ENCODE assay signal across 15 mouse cellular contexts in genomic region chr1:89528671-89529276, GRCm38 (mm10).
A peak's percentile ranks its signal among the peaks of the same experiment; 100 is the strongest.
DNase-seq lines count a peak whose midpoint lies in the region; ATAC-seq lines count a peak whose summit lies in the region.
"Had no signal": no experiment of that assay in that cellular context is flagged by ENCODE, and none has a peak within 500 bp of the region (broad histone marks: within the 10 kb centered on the region; RNA-seq: fewer than 3 reads in every experiment).

No protein-coding gene starts in this region.

- no peak overlapping the region for H3K27ac ChIP-seq in kidney, embryonic 15.5 days
- no peak overlapping the region for H3K27ac ChIP-seq in forebrain, embryonic 12.5 days
- no peak overlapping the region for H3K27ac ChIP-seq in limb, embryonic 10.5 days
- H3K27ac ChIP-seq: hindbrain, embryonic 12.5 days; liver, embryonic 12.5 days; midbrain, embryonic 10.5 days had no signal

- intact Hi-C loops in heart, postnatal 10 days (cut with DNase I): loop anchor here (10.0 kb wide), 1 partner anchor 784 kb away; no protein-coding TSS in a partner anchor

- H3K4me2 ChIP-seq in kidney, embryonic 15.5 days: no peak overlapping the region
- H3K4me2 ChIP-seq in forebrain, embryonic 12.5 days: no peak overlapping the region
- H3K4me2 ChIP-seq: hindbrain, embryonic 12.5 days; liver, embryonic 12.5 days had no signal

- DNase-seq in kidney, postnatal 14 days: peak; percentile 21
- peak; percentile 60 for DNase-seq in gastrocnemius, adult 18-20 months (ENCODE audit: low spot score)
- DNase-seq in heart, postnatal 10 days: peak; percentile 47 to 58
- peak; percentile 59 for DNase-seq in lung, postnatal 25 days (ENCODE audit: low spot score)
- no peak for DNase-seq in cerebellum, postnatal 25 days
- no peak for DNase-seq in limb, embryonic 10.5 days (ENCODE audit: low spot score)
- DNase-seq: adrenal gland, adult 2 months; cerebellum, adult 11 months; embryo, embryonic 11 days had no signal

- H3K27me3 ChIP-seq in kidney, embryonic 15.5 days: no peaks in the 10 kb centered on the region
- 0 out of 2 replicates have a peak, but pooled peaks cover 4% of the 10 kb centered on the region for H3K27me3 ChIP-seq in forebrain, embryonic 12.5 days
- no peaks in the 10 kb centered on the region for H3K27me3 ChIP-seq in limb, embryonic 10.5 days (ENCODE audit: low read depth, poor library complexity, severe bottlenecking)
- H3K27me3 ChIP-seq: hindbrain, embryonic 12.5 days; liver, embryonic 12.5 days; Patski had no signal

- no peak for ATAC-seq in kidney, embryonic 15.5 days (replicated peaks; ENCODE audit: low FRiP score)
- ATAC-seq in forebrain, embryonic 12.5 days (ENCODE audit: low FRiP score): no peak
- ATAC-seq: liver, embryonic 12.5 days; Patski had no signal

- no peaks in the 10 kb centered on the region for H3K36me3 ChIP-seq in kidney, embryonic 15.5 days
- H3K36me3 ChIP-seq in forebrain, embryonic 12.5 days (replicated peaks): 0 out of 2 replicates have a peak, but pooled peaks cover 3% of the 10 kb centered on the region
- H3K36me3 ChIP-seq in limb, embryonic 10.5 days: 0 out of 2 replicates have a peak, but pooled peaks cover 4% of the 10 kb centered on the region
- H3K36me3 ChIP-seq: hindbrain, embryonic 12.5 days; liver, embryonic 12.5 days had no signal

- no peak overlapping the region for H3K9ac ChIP-seq in kidney, embryonic 15.5 days
- H3K9ac ChIP-seq in forebrain, embryonic 12.5 days: no peak overlapping the region
- H3K9ac ChIP-seq: hindbrain, embryonic 12.5 days; liver, embryonic 12.5 days had no signal

- no peak overlapping the region for H3K4me3 ChIP-seq in kidney, embryonic 15.5 days (replicated peaks)
- H3K4me3 ChIP-seq in forebrain, embryonic 12.5 days (replicated peaks): no peak overlapping the region
- H3K4me3 ChIP-seq in limb, embryonic 10.5 days: no peak overlapping the region
- H3K4me3 ChIP-seq: hindbrain, embryonic 12.5 days; liver, embryonic 12.5 days; midbrain, embryonic 10.5 days had no signal

- H3K9me3 ChIP-seq in kidney, embryonic 15.5 days (replicated peaks): peaks cover 5% of the 10 kb centered on the region
- H3K9me3 ChIP-seq in forebrain, embryonic 12.5 days: 0 out of 2 replicates have a peak, but pooled peaks cover 3% of the 10 kb centered on the region
- no peaks in the 10 kb centered on the region for H3K9me3 ChIP-seq in limb, embryonic 10.5 days (replicated peaks)
- H3K9me3 ChIP-seq: liver, embryonic 12.5 days had no signal

- 76% methylated on average over 17 of the region's 17 CpGs for WGBS in kidney, embryonic 15.5 days
- WGBS in forebrain, embryonic 12.5 days: 73% methylated on average over 17 of the region's 17 CpGs
- 87% methylated on average over 17 of the region's 17 CpGs for WGBS in limb, embryonic 10.5 days

- H3K4me1 ChIP-seq in kidney, embryonic 15.5 days: peaks cover 28% of the 10 kb centered on the region
- H3K4me1 ChIP-seq in forebrain, embryonic 12.5 days: peaks cover 25% of the 10 kb centered on the region
- peaks cover 16% of the 10 kb centered on the region for H3K4me1 ChIP-seq in limb, embryonic 10.5 days

Comparison
In these comparisons a context has a peak if more than half of its experiments do, and no peak if none do; other contexts are left out.
1. DNase-seq: peak in kidney, postnatal 14 days (single experiment), gastrocnemius, adult 18-20 months (single experiment), heart, postnatal 10 days (2 of 2) and lung, postnatal 25 days (single experiment); none in cerebellum, postnatal 25 days (0 of 2) and limb, embryonic 10.5 days (single experiment).